ENCODE assay signal across 10 mouse cellular contexts in the genomic region with DNA sequence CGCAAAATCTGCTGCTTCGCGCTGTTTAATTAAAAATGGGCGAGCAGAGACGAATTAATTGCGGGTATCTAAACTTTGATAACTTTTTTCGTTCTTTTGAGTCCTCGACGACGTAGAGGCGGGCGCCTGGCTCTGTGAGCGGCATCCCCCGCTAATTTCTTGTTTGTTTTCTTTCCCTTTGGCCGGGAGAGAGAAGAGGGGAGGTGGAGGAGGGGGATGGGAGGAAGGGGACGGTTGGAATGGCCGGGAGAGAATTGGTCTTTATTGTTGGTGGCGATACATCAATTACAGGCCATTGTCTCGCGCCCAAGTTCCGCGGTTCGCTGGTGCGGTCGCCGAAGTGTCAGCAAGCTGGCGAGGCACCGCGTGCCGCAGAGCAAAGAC. TPM values are rescaled to one million over a fixed set of nuclear protein-coding genes. Genes with fewer than 3 reads are reported as not detected.
DNase-seq lines count a peak whose midpoint lies in the region; ATAC-seq lines count a peak whose summit lies in the region.
"Had no signal": no experiment of that assay in that cellular context is flagged by ENCODE, and none has a peak within 500 bp of the region (broad histone marks: within the 10 kb centered on the region; RNA-seq: fewer than 3 reads in every experiment).

No protein-coding gene starts in this region.

- 2% methylated on average over 30 of the region's 30 CpGs for WGBS in heart, embryonic 13.5 days
- under 1% methylated on average over 30 of the region's 30 CpGs for WGBS in embryonic facial prominence, embryonic 12.5 days
- WGBS in kidney, embryonic 16.5 days: under 1% methylated on average over 29 of the region's 30 CpGs
- under 1% methylated on average over 30 of the region's 30 CpGs for WGBS in midbrain, embryonic 16.5 days

- intact Hi-C loops in left cerebral cortex, postnatal 10 days (cut with DNase I): loop anchor here (10.0 kb wide), 1 partner anchor 340 kb away; no protein-coding TSS in a partner anchor

- peaks cover 79% of the 10 kb centered on the region for H3K27me3 ChIP-seq in heart, embryonic 13.5 days (replicated peaks)
- H3K27me3 ChIP-seq in embryonic facial prominence, embryonic 12.5 days: peaks cover 71% of the 10 kb centered on the region
- H3K27me3 ChIP-seq in kidney, embryonic 16.5 days (ENCODE audit: insufficient read depth, low read length): peaks cover 24% of the 10 kb centered on the region
- H3K27me3 ChIP-seq in midbrain, embryonic 16.5 days (ENCODE audit: control insufficient read depth, insufficient read depth, low read depth, low read length): peaks cover 18% of the 10 kb centered on the region

- peaks cover 27% of the 10 kb centered on the region for H3K4me1 ChIP-seq in heart, embryonic 13.5 days
- peaks cover 21% of the 10 kb centered on the region for H3K4me1 ChIP-seq in embryonic facial prominence, embryonic 12.5 days
- H3K4me1 ChIP-seq in kidney, embryonic 16.5 days (ENCODE audit: insufficient read depth, low read length): peaks cover 28% of the 10 kb centered on the region
- peaks cover 23% of the 10 kb centered on the region for H3K4me1 ChIP-seq in midbrain, embryonic 16.5 days (ENCODE audit: control insufficient read depth, insufficient read depth, low read length)

- H3K27ac ChIP-seq in heart, embryonic 13.5 days (replicated peaks): no peak overlapping the region
- H3K27ac ChIP-seq in embryonic facial prominence, embryonic 12.5 days: no peak overlapping the region
- H3K27ac ChIP-seq in kidney, embryonic 16.5 days (ENCODE audit: low read length): peak overlapping the region; percentile 100
- H3K27ac ChIP-seq in midbrain, embryonic 16.5 days (ENCODE audit: low read length): peak overlapping the region; percentile 38

- H3K4me3 ChIP-seq in heart, embryonic 13.5 days: peak overlapping the region; percentile 81
- peak overlapping the region; percentile 49; the same call in 1 of the 2 replicates for H3K4me3 ChIP-seq in embryonic facial prominence, embryonic 12.5 days
- peak overlapping the region; percentile 86 for H3K4me3 ChIP-seq in kidney, embryonic 16.5 days (ENCODE audit: low read length)
- peak overlapping the region; percentile 19 for H3K4me3 ChIP-seq in midbrain, embryonic 16.5 days (ENCODE audit: low read depth, low read length)

- no peaks in the 10 kb centered on the region for H3K9me3 ChIP-seq in heart, embryonic 13.5 days
- H3K9me3 ChIP-seq in embryonic facial prominence, embryonic 12.5 days: no peaks in the 10 kb centered on the region
- H3K9me3 ChIP-seq in kidney, embryonic 16.5 days (ENCODE audit: low read length): no peaks in the 10 kb centered on the region
- no peaks in the 10 kb centered on the region for H3K9me3 ChIP-seq in midbrain, embryonic 16.5 days (replicated peaks; ENCODE audit: control insufficient read depth, low read length, poor library complexity, severe bottlenecking)

- no peak for DNase-seq in heart, adult 11 months
- no peak for DNase-seq in left cerebral cortex, adult 11 months (ENCODE audit: low spot score)
- DNase-seq in left cerebral cortex, postnatal 10 days (ENCODE audit: extremely low spot score in 1 of 2, low spot score in 2 of 2): no peak
- no peak for DNase-seq in T-cell, adult 2 months (ENCODE audit: low spot score)

- peak overlapping the region; percentile 73; the same call in 1 of the 2 replicates for H3K9ac ChIP-seq in heart, embryonic 13.5 days
- H3K9ac ChIP-seq in embryonic facial prominence, embryonic 12.5 days: no peak overlapping the region
- H3K9ac ChIP-seq in kidney, embryonic 16.5 days (replicated peaks; ENCODE audit: low read length): peak overlapping the region; percentile 99
- H3K9ac ChIP-seq in midbrain, embryonic 16.5 days (ENCODE audit: low read depth, low read length): no peak overlapping the region

- H3K36me3 ChIP-seq in heart, embryonic 13.5 days: no peaks in the 10 kb centered on the region
- H3K36me3 ChIP-seq in embryonic facial prominence, embryonic 12.5 days: no peaks in the 10 kb centered on the region
- no peaks in the 10 kb centered on the region for H3K36me3 ChIP-seq in kidney, embryonic 16.5 days (ENCODE audit: insufficient read depth, low read length)
- no peaks in the 10 kb centered on the region for H3K36me3 ChIP-seq in midbrain, embryonic 16.5 days (ENCODE audit: control insufficient read depth, insufficient read depth, low read length)

- ATAC-seq in heart, embryonic 13.5 days (ENCODE audit: extremely low read depth, insufficient number of reproducible peaks, low FRiP score, low TSS enrichment): no peak
- no peak for ATAC-seq in embryonic facial prominence, embryonic 12.5 days (ENCODE audit: insufficient number of reproducible peaks, insufficient read depth, low FRiP score, low TSS enrichment)
- no peak for ATAC-seq in kidney, embryonic 16.5 days (ENCODE audit: low FRiP score, low TSS enrichment)
- ATAC-seq in midbrain, embryonic 16.5 days: no peak

- peak overlapping the region; percentile 92 for H3K4me2 ChIP-seq in heart, embryonic 13.5 days
- peak overlapping the region; percentile 87 for H3K4me2 ChIP-seq in embryonic facial prominence, embryonic 12.5 days (replicated peaks)
- peak overlapping the region; percentile 68 for H3K4me2 ChIP-seq in kidney, embryonic 16.5 days (replicated peaks; ENCODE audit: low read depth, low read length)
- H3K4me2 ChIP-seq in midbrain, embryonic 16.5 days (ENCODE audit: low read length): peak overlapping the region; percentile 77

RNA-seq across cellular contexts. Expression of gene Sall1, which starts 1.2 kb away (rescaled TPM):
- polyA plus RNA-seq in heart, embryonic 13.5 days (2015; fragmentation: Nextera tagmentation; extraction: Ambion mirVana): 3.9 and 4.1 TPM in 2 replicates
- 2.5 and 3.0 TPM in 2 replicates for polyA plus RNA-seq in embryonic facial prominence, embryonic 12.5 days (2016; fragmentation: Nextera tagmentation; extraction: Ambion mirVana)
- 38.7 and 44.4 TPM in 2 replicates for polyA plus RNA-seq in kidney, embryonic 16.5 days (2015; fragmentation: Nextera tagmentation; extraction: Ambion mirVana)
- 5.1 and 5.8 TPM in 2 replicates for polyA plus RNA-seq in midbrain, embryonic 16.5 days (2015; fragmentation: Nextera tagmentation; extraction: Ambion mirVana)
- 10 to 100 TPM; 14.1 to 15.0 TPM for total RNA-seq in left cerebral cortex, postnatal 10 days (2021)
- total RNA-seq: neutrophil, adult 5-6 weeks had no signal
- polyA plus RNA-seq: C2C12 had no signal

Comparison
In these comparisons a context has a peak if more than half of its experiments do, and no peak if none do; other contexts are left out.
1. H3K27ac ChIP-seq: peak in kidney, embryonic 16.5 days (single experiment) and midbrain, embryonic 16.5 days (single experiment); none in heart, embryonic 13.5 days (single experiment) and embryonic facial prominence, embryonic 12.5 days (single experiment).
2. H3K4me3 ChIP-seq: peak in every context shown above with its lines; median percentile 86 in kidney, embryonic 16.5 days; 81 in heart, embryonic 13.5 days; 49 in embryonic facial prominence, embryonic 12.5 days; 19 in midbrain, embryonic 16.5 days.
3. H3K9ac ChIP-seq: peak in heart, embryonic 13.5 days (single experiment) and kidney, embryonic 16.5 days (single experiment); none in embryonic facial prominence, embryonic 12.5 days (single experiment) and midbrain, embryonic 16.5 days (single experiment).
4. Peak in every context shown above with its lines, with median percentiles within 50 percentile points of each other: H3K4me2 ChIP-seq.